ENCODE assay signal across 9 mouse cellular contexts in genomic region chr1:51290634-51291033, GRCm38 (mm10). TPM values are rescaled to one million over a fixed set of nuclear protein-coding genes. Genes with fewer than 3 reads are reported as not detected.
DNase-seq lines count a peak whose midpoint lies in the region; ATAC-seq and TF ChIP-seq lines count a peak whose summit lies in the region.
"Had no signal": no experiment of that assay in that cellular context is flagged by ENCODE, and none has a peak within 500 bp of the region (broad histone marks: within the 10 kb centered on the region; RNA-seq: fewer than 3 reads in every experiment).

No protein-coding gene starts in this region.

- no peaks in the 10 kb centered on the region for H3K36me3 ChIP-seq in heart, embryonic 15.5 days
- no peaks in the 10 kb centered on the region for H3K36me3 ChIP-seq in limb, embryonic 14.5 days (ENCODE audit: control insufficient read depth, insufficient read depth, low read length)
- no peaks in the 10 kb centered on the region for H3K36me3 ChIP-seq in stomach, embryonic 15.5 days
- H3K36me3 ChIP-seq: G1E had no signal

- WGBS in heart, embryonic 15.5 days = 17% methylated on average over 4 of the region's 4 CpGs
- WGBS in limb, embryonic 14.5 days = 48% methylated on average over 4 of the region's 4 CpGs
- WGBS in stomach, embryonic 15.5 days = 33% methylated on average over 4 of the region's 4 CpGs

- peak overlapping the region; percentile 78 for H3K9ac ChIP-seq in heart, embryonic 15.5 days
- H3K9ac ChIP-seq in limb, embryonic 14.5 days (ENCODE audit: low read depth, low read length, severe bottlenecking) = no peak overlapping the region
- H3K9ac ChIP-seq in stomach, embryonic 15.5 days = no peak overlapping the region

- H3K4me3 ChIP-seq in gastrocnemius, adult 2 months = peak overlapping the region; percentile 84
- peak overlapping the region; percentile 61 for H3K4me3 ChIP-seq in heart, embryonic 15.5 days
- peak overlapping the region; percentile 21 for H3K4me3 ChIP-seq in limb, embryonic 14.5 days (replicated peaks; ENCODE audit: low read length)
- peak overlapping the region; percentile 43 for H3K4me3 ChIP-seq in stomach, embryonic 15.5 days (replicated peaks)

- peak overlapping the region; percentile 90 for H3K27ac ChIP-seq in gastrocnemius, adult 2 months
- H3K27ac ChIP-seq in heart, embryonic 15.5 days = peak overlapping the region; percentile 99
- no peak overlapping the region for H3K27ac ChIP-seq in limb, embryonic 14.5 days (replicated peaks; ENCODE audit: low read depth, low read length)
- H3K27ac ChIP-seq in stomach, embryonic 15.5 days = peak overlapping the region; percentile 93

- peaks cover 19% of the 10 kb centered on the region for H3K4me1 ChIP-seq in heart, embryonic 15.5 days (replicated peaks)
- peaks cover 26% of the 10 kb centered on the region for H3K4me1 ChIP-seq in limb, embryonic 14.5 days (ENCODE audit: control insufficient read depth, insufficient read depth, low read length)
- H3K4me1 ChIP-seq in stomach, embryonic 15.5 days = peaks cover 12% of the 10 kb centered on the region; the same call in 1 of the 2 replicates

- no peak for TF ChIP-seq POLR2A in limb, embryonic 14.5 days (IDR thresholded peaks at IDR 0.05; ENCODE audit: borderline replicate concordance, extremely low read depth, insufficient read depth, insufficient read length)

- H3K27me3 ChIP-seq in heart, embryonic 15.5 days = no peaks in the 10 kb centered on the region
- no peaks in the 10 kb centered on the region for H3K27me3 ChIP-seq in limb, embryonic 14.5 days (ENCODE audit: control insufficient read depth, insufficient read depth, low read length)
- H3K27me3 ChIP-seq in stomach, embryonic 15.5 days (replicated peaks) = no peaks in the 10 kb centered on the region

- no peaks in the 10 kb centered on the region for H3K9me3 ChIP-seq in heart, embryonic 15.5 days (replicated peaks)
- no peaks in the 10 kb centered on the region for H3K9me3 ChIP-seq in limb, embryonic 14.5 days (ENCODE audit: control insufficient read depth, low read length)
- no peaks in the 10 kb centered on the region for H3K9me3 ChIP-seq in stomach, embryonic 15.5 days
- H3K9me3 ChIP-seq: G1E had no signal

- H3K4me2 ChIP-seq in heart, embryonic 15.5 days = peak overlapping the region; percentile 70
- H3K4me2 ChIP-seq in limb, embryonic 14.5 days (replicated peaks; ENCODE audit: low read depth, low read length, severe bottlenecking) = peak overlapping the region; percentile 40
- peak overlapping the region; percentile 57 for H3K4me2 ChIP-seq in stomach, embryonic 15.5 days

- intact Hi-C loops in gastrocnemius, adult 2 months (cut with DNase I) = loop anchor here (10.0 kb wide), 1 partner anchor 146 kb away; no protein-coding TSS in a partner anchor

- peak; percentile 31 for DNase-seq in gastrocnemius, adult 2 months
- DNase-seq in gastrocnemius, adult 8-10 months (ENCODE audit: low spot score in 2 of 2) = no peak
- DNase-seq in adrenal gland, postnatal 14 days = peak; percentile 59
- no peak for DNase-seq in limb, embryonic 14.5 days (ENCODE audit: low spot score)
- no peak for DNase-seq in thymus, postnatal 25 days
- no peak for DNase-seq in urinary bladder, postnatal 10 days (ENCODE audit: low spot score)

- no peak for ATAC-seq in heart, embryonic 15.5 days (replicated peaks; ENCODE audit: insufficient number of reproducible peaks, insufficient read depth, low FRiP score, low read depth)
- no peak for ATAC-seq in limb, embryonic 14.5 days (ENCODE audit: low FRiP score, low read depth)
- ATAC-seq in stomach, embryonic 15.5 days (ENCODE audit: insufficient read depth, low FRiP score, low read depth) = no peak

- no peak for TF ChIP-seq CTCF in gastrocnemius, adult 2 months (IDR thresholded peaks at IDR 0.05)

RNA-seq across cellular contexts. Expression of gene Cavin2, which starts 1.7 kb away (rescaled TPM):
- total RNA-seq in gastrocnemius, adult 2 months (2021) = 10 to 100 TPM; 24.9 to 34.6 TPM
- 10 to 100 TPM; 20.8 to 33.0 (median 25.0) TPM for total RNA-seq in gastrocnemius, adult 8-10 months (2022)
- 95.5 and 125 TPM in 2 replicates for total RNA-seq in adrenal gland, postnatal 14 days (2021)
- polyA plus RNA-seq in heart, embryonic 15.5 days (2015; fragmentation: Nextera tagmentation; extraction: Ambion mirVana) = 182 and 194 TPM in 2 replicates
- 20.6 and 25.6 TPM in 2 replicates for polyA plus RNA-seq in limb, embryonic 14.5 days (2012; rRNA removed)
- polyA plus RNA-seq in limb, embryonic 14.5 days (2014; fragmentation: Nextera tagmentation; extraction: Ambion mirVana) = 43.6 and 50.9 TPM in 2 replicates
- 83.9 and 87.4 TPM in 2 replicates for polyA plus RNA-seq in stomach, embryonic 15.5 days (2015; fragmentation: Nextera tagmentation; extraction: Ambion mirVana)
- polyA plus RNA-seq: G1E had no signal

Comparison
In these comparisons a context has a peak if more than half of its experiments do, and no peak if none do; other contexts are left out.
1. DNase-seq: peak in gastrocnemius, adult 2 months (single experiment) and adrenal gland, postnatal 14 days (single experiment); none in gastrocnemius, adult 8-10 months (0 of 2), limb, embryonic 14.5 days (single experiment), thymus, postnatal 25 days (single experiment) and urinary bladder, postnatal 10 days (single experiment).
2. H3K4me3 ChIP-seq: peak in every context shown above with its lines; median percentile 84 in gastrocnemius, adult 2 months; 61 in heart, embryonic 15.5 days; 43 in stomach, embryonic 15.5 days; 21 in limb, embryonic 14.5 days.
3. Peak in every context shown above with its lines, with median percentiles within 50 percentile points of each other: H3K4me2 ChIP-seq.